Comparison of ENCODE assay signal across 10 mouse cellular contexts in the genomic region with DNA sequence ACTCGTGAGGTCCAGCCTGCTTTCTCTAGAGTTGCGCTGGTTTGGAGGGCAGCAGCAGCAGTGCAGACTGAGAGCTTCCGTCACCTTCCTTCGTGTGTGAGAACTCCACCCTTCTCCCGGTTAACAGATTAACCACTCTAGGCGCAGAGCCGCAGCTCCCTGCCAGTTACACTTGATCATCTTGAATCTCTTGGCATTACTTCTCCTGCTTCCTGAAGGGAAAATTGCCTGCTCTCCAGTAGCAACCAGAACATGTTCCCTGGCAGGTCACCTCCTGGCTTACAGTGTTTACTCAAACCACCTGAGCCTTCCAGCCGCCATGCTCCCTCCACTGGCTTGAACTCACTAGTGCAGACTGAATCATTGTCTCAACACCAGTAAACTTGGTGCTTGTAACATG.
DNase-seq lines count a peak whose midpoint lies in the region; ATAC-seq lines count a peak whose summit lies in the region.
"Had no signal": no experiment of that assay in that cellular context is flagged by ENCODE, and none has a peak within 500 bp of the region (broad histone marks: within the 10 kb centered on the region; RNA-seq: fewer than 3 reads in every experiment).

No protein-coding gene starts in this region.

- peaks cover 49% of the 10 kb centered on the region for H3K4me1 ChIP-seq in forebrain, embryonic 14.5 days (ENCODE audit: control insufficient read depth, insufficient read depth, low read length)
- peaks cover 34% of the 10 kb centered on the region for H3K4me1 ChIP-seq in kidney, embryonic 16.5 days (ENCODE audit: insufficient read depth, low read length)
- H3K4me1 ChIP-seq in midbrain, embryonic 15.5 days, result peaks cover 61% of the 10 kb centered on the region

- peak overlapping the region; percentile 7; the same call in 1 of the 2 replicates for H3K9ac ChIP-seq in forebrain, embryonic 14.5 days (ENCODE audit: low read length)
- H3K9ac ChIP-seq in kidney, embryonic 16.5 days (replicated peaks; ENCODE audit: low read length), result 0 out of 2 replicates have a peak overlapping the region, but pooled peaks have one; percentile 29
- no peak overlapping the region for H3K9ac ChIP-seq in midbrain, embryonic 15.5 days
- H3K9ac ChIP-seq: embryonic facial prominence, embryonic 15.5 days had no signal

- no peak overlapping the region for H3K4me3 ChIP-seq in forebrain, embryonic 14.5 days (ENCODE audit: low read depth, low read length)
- H3K4me3 ChIP-seq in kidney, embryonic 16.5 days (ENCODE audit: low read length), result no peak overlapping the region
- no peak overlapping the region for H3K4me3 ChIP-seq in midbrain, embryonic 15.5 days
- H3K4me3 ChIP-seq: embryonic facial prominence, embryonic 15.5 days had no signal

- no peaks in the 10 kb centered on the region for H3K9me3 ChIP-seq in forebrain, embryonic 14.5 days (replicated peaks; ENCODE audit: control insufficient read depth, low read length)
- H3K9me3 ChIP-seq in kidney, embryonic 16.5 days (ENCODE audit: low read length), result no peaks in the 10 kb centered on the region
- no peaks in the 10 kb centered on the region for H3K9me3 ChIP-seq in midbrain, embryonic 15.5 days
- H3K9me3 ChIP-seq: embryonic facial prominence, embryonic 15.5 days had no signal

- ATAC-seq in frontal cortex, adult (ENCODE audit: low TSS enrichment), result peak; percentile 25; the same call in 1 of the 2 replicates
- no peak for ATAC-seq in forebrain, embryonic 14.5 days
- ATAC-seq in kidney, embryonic 16.5 days (ENCODE audit: low FRiP score, low TSS enrichment), result peak; percentile 28; the same call in 1 of the 2 replicates
- ATAC-seq in midbrain, embryonic 15.5 days (replicated peaks), result no peak

- WGBS in forebrain, embryonic 14.5 days, result 67% methylated on average over 8 of the region's 8 CpGs
- 32% methylated on average over 8 of the region's 8 CpGs for WGBS in kidney, embryonic 16.5 days
- WGBS in midbrain, embryonic 15.5 days, result 61% methylated on average over 8 of the region's 8 CpGs

- H3K27ac ChIP-seq in forebrain, embryonic 14.5 days (ENCODE audit: low read depth, low read length), result peak overlapping the region; percentile 35; the same call in 1 of the 2 replicates
- H3K27ac ChIP-seq in kidney, embryonic 16.5 days (ENCODE audit: low read length), result peak overlapping the region; percentile 59; the same call in 1 of the 2 replicates
- peak overlapping the region; percentile 17; the same call in 1 of the 2 replicates for H3K27ac ChIP-seq in midbrain, embryonic 15.5 days
- H3K27ac ChIP-seq: embryonic facial prominence, embryonic 15.5 days had no signal

- H3K36me3 ChIP-seq in forebrain, embryonic 14.5 days (ENCODE audit: control insufficient read depth, insufficient read depth, low read length), result no peaks in the 10 kb centered on the region
- H3K36me3 ChIP-seq in kidney, embryonic 16.5 days (ENCODE audit: insufficient read depth, low read length), result no peaks in the 10 kb centered on the region
- H3K36me3 ChIP-seq in midbrain, embryonic 15.5 days (replicated peaks), result no peaks in the 10 kb centered on the region
- H3K36me3 ChIP-seq: embryonic facial prominence, embryonic 15.5 days had no signal

- DNase-seq in frontal cortex, postnatal 25 days (ENCODE audit: low spot score in 2 of 2), result no peak
- no peak for DNase-seq in forebrain, embryonic 14.5 days (ENCODE audit: low spot score)
- no peak for DNase-seq in layer of hippocampus, postnatal 14 days (ENCODE audit: low spot score in 2 of 2)
- no peak for DNase-seq in MN1 (ENCODE audit: low spot score)
- DNase-seq in frontal cortex, postnatal 36 days (ENCODE audit: low spot score in 2 of 2), result no peak
- DNase-seq: adrenal gland, adult 2 months had no signal

- no peaks in the 10 kb centered on the region for H3K27me3 ChIP-seq in forebrain, embryonic 14.5 days (replicated peaks; ENCODE audit: control insufficient read depth, insufficient read depth, low read length)
- no peaks in the 10 kb centered on the region for H3K27me3 ChIP-seq in kidney, embryonic 16.5 days (ENCODE audit: insufficient read depth, low read length)
- no peaks in the 10 kb centered on the region for H3K27me3 ChIP-seq in midbrain, embryonic 15.5 days (replicated peaks)
- H3K27me3 ChIP-seq: embryonic facial prominence, embryonic 15.5 days had no signal

- no peak overlapping the region for H3K4me2 ChIP-seq in forebrain, embryonic 14.5 days (ENCODE audit: low read length)
- no peak overlapping the region for H3K4me2 ChIP-seq in kidney, embryonic 16.5 days (replicated peaks; ENCODE audit: low read depth, low read length)
- no peak overlapping the region for H3K4me2 ChIP-seq in midbrain, embryonic 15.5 days
- H3K4me2 ChIP-seq: embryonic facial prominence, embryonic 15.5 days had no signal

Comparison
In these comparisons a context has a peak if more than half of its experiments do, and no peak if none do; other contexts are left out.
1. ATAC-seq: peak in frontal cortex, adult (single experiment) and kidney, embryonic 16.5 days (single experiment); none in forebrain, embryonic 14.5 days (single experiment) and midbrain, embryonic 15.5 days (single experiment).
2. Peak in every context shown above with its lines, with median percentiles within 50 percentile points of each other: H3K27ac ChIP-seq.